ENCODE assay signal across 1 mouse cellular context in genomic region chr17:8246102-8246754, GRCm38 (mm10).
TF ChIP-seq lines count a peak whose summit lies in the region.

No protein-coding gene starts in this region.

TF ChIP-seq in CH12.LX, 34 proteins besides CTCF, POLR2A, EP300 and RAD21 (continued from another document):
- TF ChIP-seq CHD1 (IDR thresholded peaks at IDR 0.05; ENCODE audit: low read depth, low read length) (no peak), TBP (conservative IDR thresholded peaks at IDR 0.05; ENCODE audit: low read depth, low read length) (no peak), JUND (conservative IDR thresholded peaks at IDR 0.05; ENCODE audit: low read depth, low read length) (no peak), BHLHE40 (IDR thresholded peaks at IDR 0.05; ENCODE audit: low read depth, low read length) (no peak), ZKSCAN1 (IDR thresholded peaks at IDR 0.05; ENCODE audit: borderline replicate concordance, low read depth, low read length) (no peak), ELF1 (IDR thresholded peaks at IDR 0.05; ENCODE audit: low read depth, low read length) (no peak), SMC3 (IDR thresholded peaks at IDR 0.05; ENCODE audit: low read depth, low read length) (no peak)
